Mouse (Mus musculus): ENCODE measurements at regions not wholly inside any gene's neighbourhood (a gene's known extent, or its start where the extent isn't known, plus 50 kb on each side); places are given as distances from the start of the nearest gene placed in this dataset.
A peak's percentile ranks its signal among the peaks of the same experiment; 100 is the strongest.

GRCm38 (mm10) chr5:54543556-54544061 is 545.3 kb downstream of the Stim2 start:
- no peak for DNase-seq (ENCODE audit: low spot score in 2 of 2)

GRCm38 (mm10) chr5:54578519-54578918 is 580.2 kb downstream of the Stim2 start:
- DNase-seq (ENCODE audit: low spot score in 2 of 2): no peak

GRCm38 (mm10) chr5:54579458-54579857 is 581.2 kb downstream of the Stim2 start:
- DNase-seq (ENCODE audit: low spot score in 2 of 2): no peak

GRCm38 (mm10) chr5:54582175-54582574 is 583.9 kb downstream of the Stim2 start:
- no peak for DNase-seq (ENCODE audit: low spot score in 2 of 2)

DNA sequence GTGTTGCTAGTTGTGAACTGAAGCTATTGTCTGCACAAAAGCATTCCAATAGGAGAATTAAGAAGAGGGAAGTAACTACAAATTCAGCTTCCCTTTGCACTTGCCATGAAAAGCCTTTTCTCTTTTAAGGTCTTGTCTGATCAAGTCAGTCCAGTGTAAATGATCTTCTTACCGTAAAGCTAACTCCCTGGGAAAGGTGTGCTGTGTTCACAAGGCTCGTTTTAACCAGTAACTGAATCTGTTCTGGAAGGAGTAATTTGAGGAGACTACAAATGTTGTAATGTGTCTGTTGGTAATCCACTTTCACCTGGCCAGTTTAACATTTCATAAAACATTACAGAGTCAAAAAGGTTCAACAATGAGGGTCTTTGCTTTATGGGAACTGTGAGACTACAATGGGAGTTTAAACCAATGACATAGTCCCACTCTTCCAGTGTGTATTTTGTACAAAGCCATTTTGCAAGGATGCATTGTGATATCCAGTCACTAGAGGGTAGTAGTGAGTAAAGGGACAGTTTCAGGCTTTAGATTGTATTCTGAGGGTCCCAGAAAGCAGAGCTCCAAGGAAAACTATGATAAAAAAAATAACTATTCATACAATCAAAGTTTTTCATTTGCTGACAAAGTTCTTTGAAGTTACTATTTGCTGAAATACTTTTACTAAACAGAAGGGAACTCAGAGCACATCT is 590.2 kb downstream of the Stim2 start:
- DNase-seq (ENCODE audit: low spot score in 2 of 2): no peak

DNA sequence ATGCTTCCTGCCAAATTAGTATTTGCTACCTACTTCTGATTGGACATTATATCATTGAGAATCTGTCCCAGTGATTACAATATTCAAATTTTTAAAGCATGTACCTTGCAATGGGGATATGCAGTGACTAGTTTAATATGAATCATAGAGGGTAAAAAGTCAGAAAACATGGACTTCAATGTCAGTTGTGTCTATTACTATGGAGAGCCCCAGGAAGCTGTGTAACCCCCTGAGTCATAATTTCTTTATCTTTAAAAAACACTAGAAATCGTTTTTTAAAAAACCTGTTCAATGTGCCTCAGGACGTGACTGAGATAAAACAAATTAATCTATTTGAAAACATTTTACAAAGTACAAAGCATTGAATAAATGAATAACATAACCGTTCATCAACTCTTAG is 612.7 kb downstream of the Stim2 start:
- DNase-seq (ENCODE audit: low spot score in 2 of 2): no peak

DNA sequence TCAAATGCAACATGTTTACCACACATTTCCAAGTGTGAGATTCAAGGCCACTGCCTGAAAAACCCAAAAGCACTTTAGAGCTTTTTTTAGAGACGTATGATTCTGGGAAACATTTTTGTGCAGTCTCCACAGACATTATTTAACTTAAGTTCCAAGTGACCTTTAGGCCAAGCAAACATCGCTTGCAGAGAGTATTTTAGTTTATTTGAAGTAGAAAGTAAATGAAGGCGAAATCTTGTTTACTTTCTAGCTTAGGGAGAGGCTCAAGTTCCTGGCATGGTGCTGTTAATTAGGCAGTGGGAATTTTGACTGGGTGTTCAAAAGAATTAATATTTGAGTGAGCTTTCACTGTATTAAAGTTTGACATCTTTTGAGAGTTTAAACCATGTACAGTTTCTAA is 624.4 kb downstream of the Stim2 start:
- DNase-seq (ENCODE audit: low spot score in 2 of 2): no peak

DNA sequence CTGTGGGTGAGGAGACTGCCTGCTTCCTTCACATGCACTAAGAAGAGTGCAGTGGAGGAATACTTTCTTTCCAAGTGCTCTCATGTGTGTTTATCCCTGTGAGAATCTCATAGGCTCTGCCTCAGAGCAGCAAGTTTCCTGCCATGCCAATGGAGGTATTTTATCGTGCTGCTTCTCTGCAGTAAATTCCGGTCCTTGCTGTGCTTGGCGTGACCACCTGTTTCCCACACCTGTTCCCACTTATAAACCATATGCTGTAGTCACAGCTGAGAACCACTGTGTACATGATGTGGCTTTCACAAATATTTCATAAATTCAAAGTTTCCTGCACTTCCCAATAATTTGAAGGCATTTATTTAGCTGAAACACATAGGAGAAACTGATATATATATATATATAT is 634.0 kb downstream of the Stim2 start:
- peak; percentile 4 to 5 for DNase-seq (ENCODE audit: low spot score in 2 of 2)

All from layer of hippocampus, adult 8-10 months (tissue).